Mouse (Mus musculus) stomach, embryonic 15.5 days (tissue): Measurements from ENCODE around the gene Cbx7. TPM values are rescaled to one million over a fixed set of nuclear protein-coding genes. Genes with fewer than 3 reads are reported as not detected.

Experiments
- microRNA-seq: library from miRNA; unstranded; fragments of <30 nt; microRNA quantifications from one replicate; pipeline ENCODE4, GENCODE M21; 2016
- polyA plus RNA-seq: library from polyadenylated mRNA; unstranded; fragments of >200 nt; fragmentation: Nextera tagmentation; extraction: Ambion mirVana; gene quantifications from 2 replicates; pipeline ENCODE4 v1.2.1, GENCODE M21; 2015

Cbx7 gene
- polyA plus RNA-seq, 1 experiment from 2014 or later = 4.9 TPM

Small RNAs within 50 kb of the gene (microRNA-seq; reads per million reads assigned to microRNA genes)
- 0.97 reads per million for gene Mir7213

Other genes with a start within 250 kb of the Cbx7 start
- 4.9 and 5.1 TPM in 2 replicates for gene Sun2, start 228.6 kb downstream of the Cbx7 start, polyA plus RNA-seq
- 44.4 and 50.4 TPM in 2 replicates for gene Dnal4, start 193.3 kb downstream of the Cbx7 start, polyA plus RNA-seq
- gene Nptxr, start 166.4 kb downstream of the Cbx7 start, polyA plus RNA-seq = 4.5 and 4.8 TPM in 2 replicates
- not detected in 2 replicates for gene Npcd, start 136.9 kb downstream of the Cbx7 start, polyA plus RNA-seq
- gene Cbx6, start 136.4 kb downstream of the Cbx7 start, polyA plus RNA-seq = 62.6 and 68.0 TPM in 2 replicates
- gene Apobec3, start 79.5 kb downstream of the Cbx7 start, polyA plus RNA-seq = 22.4 and 26.5 TPM in 2 replicates
- 4.7 and 4.8 TPM in 2 replicates for gene Pdgfb, start 43.9 kb upstream of the Cbx7 start, polyA plus RNA-seq
- 32.8 and 34.7 TPM in 2 replicates for gene Syngr1, start 120.2 kb upstream of the Cbx7 start, polyA plus RNA-seq
- gene Rpl3, start 120.7 kb upstream of the Cbx7 start, polyA plus RNA-seq = 883 and 1,069 TPM in 2 replicates
- gene Tab1, start 162.0 kb upstream of the Cbx7 start, polyA plus RNA-seq = 29.5 and 33.2 TPM in 2 replicates
- gene Mgat3, start 202.6 kb upstream of the Cbx7 start, polyA plus RNA-seq = 9.6 and 10.6 TPM in 2 replicates